Mouse (Mus musculus) bone marrow macrophage, adult 2 months (primary cell): ENCODE data around the gene Wsb1. TPM values are rescaled to one million over a fixed set of nuclear protein-coding genes. Genes with fewer than 3 reads are reported as not detected.

ENCODE experiments used
- H3K27ac ChIP-seq: 2 replicates; pipeline ENCODE4 v1.5.1; 2012; ENCODE audit warnings: low read depth, low read length; ENCODE audit not compliant: insufficient read depth
- H3K4me1 ChIP-seq: 2 replicates; pipeline ENCODE4 v1.6.1; 2012; ENCODE audit warnings: low read length; ENCODE audit not compliant: control insufficient read depth, insufficient read depth
- H3K4me3 ChIP-seq: 2 replicates; pipeline ENCODE4 v1.5.1; 2012; ENCODE audit warnings: mild to moderate bottlenecking, low read length, moderate library complexity; ENCODE audit not compliant: insufficient read depth
- CTCF ChIP-seq: IDR thresholded peaks from 2 replicates; pipeline ENCODE4 v1.5.1; 2012; ENCODE audit warnings: low read depth, mild to moderate bottlenecking, low read length, moderate library complexity
- POLR2A ChIP-seq: IDR thresholded peaks from 2 replicates; pipeline ENCODE4 v1.6.1; 2012; ENCODE audit warnings: mild to moderate bottlenecking, low read depth, low read length, borderline replicate concordance
- polyA plus RNA-seq: library from polyadenylated mRNA; stranded (reverse); fragments of >200 nt; gene quantifications from 2 replicates; pipeline ENCODE4 v1.2.4, GENCODE M21; 2012; ENCODE audit not compliant: missing spikeins, insufficient read depth, insufficient read length

Gene Wsb1
- polyA plus RNA-seq, 1 experiment, result 181 TPM

DNA sequence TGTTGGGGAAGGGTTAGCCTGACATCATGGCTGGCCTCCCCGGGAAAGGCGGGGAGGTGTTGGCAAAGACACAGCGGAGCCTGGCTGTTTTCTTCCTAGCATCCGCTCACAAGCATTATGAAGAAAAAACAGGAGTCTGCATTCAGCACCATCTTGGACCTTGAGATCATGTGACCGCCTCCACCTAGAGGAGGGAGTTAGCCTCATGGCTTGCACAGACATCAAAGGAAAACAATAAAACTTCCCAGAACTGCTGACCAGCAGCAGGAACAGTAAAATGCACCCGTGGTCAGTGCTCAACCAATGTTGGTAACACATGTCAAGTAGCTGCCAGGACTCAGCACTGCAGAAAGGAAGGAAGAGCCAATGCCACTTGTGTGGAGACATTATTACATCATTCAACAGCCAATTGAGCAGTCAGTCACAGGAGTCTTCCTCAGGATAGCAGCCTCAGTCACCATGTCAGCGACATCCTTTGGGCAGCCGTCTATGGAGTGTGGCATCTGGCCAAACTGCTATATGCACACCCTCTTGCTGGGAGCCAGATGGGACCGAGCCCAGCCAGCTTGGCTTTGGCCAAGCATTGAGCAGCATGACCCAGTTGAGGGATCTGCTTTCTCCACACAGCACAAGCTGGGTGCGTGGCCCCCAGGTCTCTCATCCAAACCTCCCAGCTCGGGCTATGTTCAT lies 24.8 kb downstream of the Wsb1 start:
- no peak for TF ChIP-seq CTCF
- TF ChIP-seq POLR2A, result no peak
- Histone ChIP-seq H3K4me3 (no peak overlapping the region), H3K27ac (no peak overlapping the region), H3K4me1 (peaks cover 14% of the 10 kb centered on the region)

GRCm38 (mm10) chr11:79229057-79229504 lies 25.4 kb downstream of the Wsb1 start:
- peaks cover 19% of the 10 kb centered on the region for H3K4me1 ChIP-seq
- no peak overlapping the region for H3K27ac ChIP-seq
- TF ChIP-seq CTCF, result no peak
- no peak for TF ChIP-seq POLR2A
- H3K4me3 ChIP-seq, result no peak overlapping the region

DNA sequence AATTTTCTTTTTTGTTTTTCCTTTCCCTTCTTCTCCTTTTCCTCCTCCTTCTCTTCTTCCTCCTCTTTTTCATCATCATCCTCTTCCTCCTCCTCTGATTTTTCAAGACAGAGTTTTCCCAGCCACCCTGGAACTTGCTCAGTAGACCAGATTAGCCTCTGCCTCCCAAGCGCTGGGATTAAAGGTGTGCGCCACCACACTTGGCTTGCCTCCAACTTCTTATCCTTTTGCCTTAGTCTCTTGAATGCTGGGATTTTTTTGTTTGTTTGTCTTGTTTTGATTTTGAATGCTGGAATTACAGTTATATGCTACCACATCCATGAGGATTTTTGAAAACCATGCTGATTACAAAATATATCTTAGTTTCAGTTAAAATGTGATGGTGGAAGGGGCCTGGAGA lies 26.4 kb downstream of the Wsb1 start:
- TF ChIP-seq POLR2A (no peak), CTCF (no peak)
- Histone ChIP-seq H3K27ac (no peak overlapping the region), H3K4me1 (peaks cover 25% of the 10 kb centered on the region), H3K4me3 (no peak overlapping the region)

DNA sequence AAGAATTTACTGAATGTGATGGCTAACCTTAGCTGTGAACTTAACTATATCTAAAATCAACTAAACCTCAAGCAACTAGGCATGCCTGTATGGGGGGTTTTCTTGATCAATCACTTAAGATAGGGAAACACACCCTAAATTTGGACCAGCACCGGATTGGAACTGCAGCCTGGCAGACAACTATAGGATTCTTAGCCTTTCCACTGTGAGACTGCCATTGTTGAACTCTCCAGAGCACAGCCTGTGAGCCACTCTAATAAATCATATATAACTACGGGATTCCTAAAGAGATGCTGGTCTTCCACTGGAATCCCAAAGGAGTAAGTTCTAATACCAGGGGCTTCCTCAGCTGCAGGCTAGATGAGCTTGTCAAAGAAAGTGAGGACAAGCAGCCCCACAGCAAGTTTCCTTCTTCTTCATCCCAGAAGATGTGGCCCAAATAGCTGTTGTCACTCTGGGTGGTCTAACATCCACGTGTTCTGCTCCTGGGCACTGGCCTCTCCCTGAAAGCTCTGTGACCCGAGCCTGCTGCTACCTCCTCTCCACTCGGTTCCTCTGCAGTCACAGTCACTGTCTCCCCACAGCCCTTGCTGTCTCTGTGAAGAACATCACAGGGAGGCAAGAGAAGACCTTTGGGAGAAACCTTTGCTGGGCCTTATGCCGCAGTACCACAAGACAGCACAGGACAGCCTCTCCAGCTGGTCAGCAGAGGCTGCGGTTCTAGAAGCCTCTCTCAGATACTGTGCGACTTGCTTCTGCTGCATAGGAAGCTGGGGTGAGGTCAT lies 28.9 kb downstream of the Wsb1 start:
- Histone ChIP-seq H3K4me1 (peaks cover 31% of the 10 kb centered on the region), H3K27ac (no peak overlapping the region), H3K4me3 (no peak overlapping the region)
- no peak for TF ChIP-seq POLR2A
- TF ChIP-seq CTCF, result no peak

DNA sequence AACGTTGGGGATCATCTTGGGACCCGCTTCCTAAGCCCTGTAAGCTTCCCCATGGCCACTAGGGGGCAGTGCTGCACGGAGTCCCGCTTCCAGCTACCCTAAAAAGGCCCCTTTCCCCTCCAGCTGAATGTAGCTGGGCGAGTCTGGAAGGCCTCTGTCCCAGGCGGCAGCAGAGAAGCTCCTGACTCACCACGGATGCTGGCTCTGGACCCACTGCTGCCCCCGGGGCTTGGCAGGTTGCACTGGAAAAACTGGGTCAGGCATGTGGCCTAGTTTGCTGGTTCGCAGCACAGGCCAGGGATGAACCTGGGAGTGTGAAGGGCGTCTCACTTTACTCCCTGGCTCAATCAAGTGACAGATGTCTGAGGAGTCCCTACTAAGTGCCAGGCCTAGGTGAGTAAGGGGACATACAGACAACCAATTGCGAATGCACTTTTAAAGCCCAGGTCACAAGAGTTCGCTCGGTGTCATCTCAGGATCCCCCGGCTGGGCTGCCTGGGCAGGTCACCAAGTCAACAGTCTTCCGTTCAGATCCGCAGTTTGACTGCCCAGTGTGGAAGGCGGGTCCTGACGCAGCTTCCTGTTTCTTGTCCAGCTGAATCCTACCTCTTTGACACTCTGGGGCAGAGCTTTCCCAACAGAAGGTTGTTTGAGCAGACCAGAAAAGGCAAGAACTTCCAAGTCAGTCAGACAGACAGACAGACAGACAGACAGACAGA lies 29.8 kb downstream of the Wsb1 start:
- TF ChIP-seq CTCF (peak; percentile 93), POLR2A (no peak)
- Histone ChIP-seq H3K4me1 (peaks cover 25% of the 10 kb centered on the region), H3K27ac (peak overlapping the region; percentile 39), H3K4me3 (peak overlapping the region; percentile 36)

- Histone ChIP-seq H3K27ac (peak overlapping the region; percentile 44), H3K4me3 (no peak overlapping the region)
Measured at GRCm38 (mm10) chr11:79223420-79223819, 31.1 kb downstream of the Wsb1 start.

DNA sequence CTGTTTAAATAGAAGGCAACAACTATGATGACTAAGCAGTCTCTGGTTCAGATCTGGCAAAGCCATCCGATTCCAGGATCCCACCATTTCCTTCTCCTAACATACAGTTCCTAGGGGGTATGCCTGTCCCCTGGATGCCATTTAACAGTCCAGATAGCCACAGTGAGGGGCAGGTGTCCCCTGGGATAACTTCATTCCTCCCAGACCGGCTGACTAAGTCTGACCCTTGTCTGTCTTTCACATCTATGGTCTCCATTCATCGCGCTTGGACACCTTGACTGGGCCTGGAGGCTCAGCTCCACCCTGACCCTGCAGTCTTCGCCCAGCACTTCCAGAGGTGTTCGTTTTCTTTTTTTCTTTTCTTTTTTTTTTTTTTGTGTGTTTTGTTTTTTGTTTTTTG lies 31.8 kb downstream of the Wsb1 start:
- H3K4me3 ChIP-seq, result no peak overlapping the region
- H3K4me1 ChIP-seq, result peaks cover 21% of the 10 kb centered on the region
- H3K27ac ChIP-seq, result no peak overlapping the region
- TF ChIP-seq POLR2A (no peak), CTCF (no peak)

More at GRCm38 (mm10) chr11:79223420-79223819, 31.1 kb downstream of the Wsb1 start:
- peaks cover 21% of the 10 kb centered on the region for H3K4me1 ChIP-seq
- TF ChIP-seq POLR2A, result no peak
- TF ChIP-seq CTCF, result no peak

- TF ChIP-seq CTCF (no peak), POLR2A (no peak)
- H3K4me1 ChIP-seq, result peaks cover 21% of the 10 kb centered on the region
Measured at GRCm38 (mm10) chr11:79221641-79222040, 32.8 kb downstream of the Wsb1 start.

GRCm38 (mm10) chr11:79218936-79219626 lies 35.4 kb downstream of the Wsb1 start:
- H3K4me3 ChIP-seq, result no peak overlapping the region
- H3K27ac ChIP-seq, result no peak overlapping the region
- no peak for TF ChIP-seq CTCF
- TF ChIP-seq POLR2A, result no peak
- H3K4me1 ChIP-seq, result peaks cover 24% of the 10 kb centered on the region

More at GRCm38 (mm10) chr11:79221641-79222040, 32.8 kb downstream of the Wsb1 start:
- Histone ChIP-seq H3K27ac (no peak overlapping the region), H3K4me3 (no peak overlapping the region)
